Mouse (Mus musculus): ENCODE measurements around the gene Ubl3. TPM values are rescaled to one million over a fixed set of nuclear protein-coding genes. Genes with fewer than 3 reads are reported as not detected.

The Ubl3 gene
- 85.2 and 88.1 TPM in 2 replicates for polyA plus RNA-seq (2015; fragmentation: Nextera tagmentation; extraction: Ambion mirVana)

- Histone ChIP-seq H3K4me3 (peak within 1 kb of the TSS; percentile 66), H3K27me3 (no peaks in the 10 kb centered on the region), H3K9ac (peak within 1 kb of the TSS; percentile 75), H3K9me3 (no peaks in the 10 kb centered on the region), H3K27ac (peak within 1 kb of the TSS; percentile 98), H3K4me2 (peak within 1 kb of the TSS; percentile 74), H3K4me1 (peaks cover 40% of the 10 kb centered on the region), H3K36me3 (no peaks in the 10 kb centered on the region)
- under 1% methylated on average over 92 of the region's 95 CpGs for whole genome bisulfite sequencing
- peak; percentile 97 for ATAC-seq (ENCODE audit: borderline replicate concordance, extremely low read depth, low FRiP score, low TSS enrichment)
These were observed at the start of gene Ubl3 for GRCm38 (mm10) chr5:148552187-148553071. Gene Ubl3, minus strand, starts transcription at chr5:148552789.

GRCm38 (mm10) chr5:148598376-148598775 lies 45.8 kb upstream of the Ubl3 start:
- H3K9ac ChIP-seq, result no peak overlapping the region
- ATAC-seq (ENCODE audit: borderline replicate concordance, extremely low read depth, low FRiP score, low TSS enrichment), result no peak; the same call in 1 of the 2 replicates
- no peak overlapping the region for H3K27ac ChIP-seq
- no peaks in the 10 kb centered on the region for H3K27me3 ChIP-seq
- H3K9me3 ChIP-seq, result no peaks in the 10 kb centered on the region
- H3K36me3 ChIP-seq, result no peaks in the 10 kb centered on the region
- no peak overlapping the region for H3K4me3 ChIP-seq
- peaks cover 6% of the 10 kb centered on the region; the same call in 1 of the 2 replicates for H3K4me1 ChIP-seq
- no peak overlapping the region for H3K4me2 ChIP-seq
- 49% methylated on average over 9 of the region's 9 CpGs for WGBS

GRCm38 (mm10) chr5:148596086-148596753 lies 43.6 kb upstream of the Ubl3 start:
- Histone ChIP-seq H3K9me3 (no peaks in the 10 kb centered on the region), H3K4me2 (no peak overlapping the region), H3K27ac (no peak overlapping the region), H3K9ac (no peak overlapping the region), H3K27me3 (no peaks in the 10 kb centered on the region), H3K36me3 (no peaks in the 10 kb centered on the region), H3K4me3 (no peak overlapping the region), H3K4me1 (peaks cover 9% of the 10 kb centered on the region; the same call in 1 of the 2 replicates)
- no peak for ATAC-seq (ENCODE audit: borderline replicate concordance, extremely low read depth, low FRiP score, low TSS enrichment)
- WGBS, result 73% methylated on average over 15 of the region's 15 CpGs

- Histone ChIP-seq H3K27ac (no peak overlapping the region), H3K9me3 (no peaks in the 10 kb centered on the region), H3K4me3 (no peak overlapping the region), H3K27me3 (no peaks in the 10 kb centered on the region), H3K4me2 (no peak overlapping the region), H3K36me3 (no peaks in the 10 kb centered on the region), H3K4me1 (peaks cover 11% of the 10 kb centered on the region; the same call in 1 of the 2 replicates), H3K9ac (no peak overlapping the region)
- 76% methylated on average over 1 of the region's 1 CpGs for WGBS
- no peak for ATAC-seq (ENCODE audit: borderline replicate concordance, extremely low read depth, low FRiP score, low TSS enrichment)
These were observed 42.8 kb upstream of the Ubl3 start for GRCm38 (mm10) chr5:148595459-148595751.

- no peak for ATAC-seq (ENCODE audit: borderline replicate concordance, extremely low read depth, low FRiP score, low TSS enrichment)
- H3K4me2 ChIP-seq, result no peak overlapping the region
- H3K4me1 ChIP-seq, result peaks cover 11% of the 10 kb centered on the region; the same call in 1 of the 2 replicates
- 82% methylated on average over 3 of the region's 3 CpGs for WGBS
- no peak overlapping the region for H3K9ac ChIP-seq
- no peak overlapping the region for H3K4me3 ChIP-seq
- no peaks in the 10 kb centered on the region for H3K27me3 ChIP-seq
- H3K9me3 ChIP-seq, result no peaks in the 10 kb centered on the region
- H3K36me3 ChIP-seq, result no peaks in the 10 kb centered on the region
- H3K27ac ChIP-seq, result no peak overlapping the region
These were observed 42.3 kb upstream of the Ubl3 start for GRCm38 (mm10) chr5:148594693-148595458.

GRCm38 (mm10) chr5:148593607-148594006 lies 41.0 kb upstream of the Ubl3 start:
- Histone ChIP-seq H3K27ac (no peak overlapping the region), H3K4me3 (no peak overlapping the region), H3K4me1 (peaks cover 11% of the 10 kb centered on the region; the same call in 1 of the 2 replicates), H3K4me2 (no peak overlapping the region), H3K9me3 (no peaks in the 10 kb centered on the region), H3K36me3 (no peaks in the 10 kb centered on the region), H3K9ac (no peak overlapping the region), H3K27me3 (no peaks in the 10 kb centered on the region)
- no peak for ATAC-seq (ENCODE audit: borderline replicate concordance, extremely low read depth, low FRiP score, low TSS enrichment)
- WGBS, result 58% methylated on average over 4 of the region's 4 CpGs

- H3K4me3 ChIP-seq, result no peak overlapping the region
- no peak for ATAC-seq (ENCODE audit: borderline replicate concordance, extremely low read depth, low FRiP score, low TSS enrichment)
- WGBS, result 32% methylated on average over 7 of the region's 7 CpGs
These were observed 38.9 kb upstream of the Ubl3 start for GRCm38 (mm10) chr5:148591448-148591862.

GRCm38 (mm10) chr5:148590603-148591447 lies 38.2 kb upstream of the Ubl3 start:
- 0 out of 2 replicates have a peak overlapping the region, but pooled peaks have one; percentile 24 for H3K4me2 ChIP-seq
- H3K4me3 ChIP-seq, result no peak overlapping the region
- WGBS, result 55% methylated on average over 19 of the region's 20 CpGs
- no peak overlapping the region for H3K27ac ChIP-seq
- no peaks in the 10 kb centered on the region for H3K9me3 ChIP-seq
- H3K27me3 ChIP-seq, result no peaks in the 10 kb centered on the region
- no peaks in the 10 kb centered on the region for H3K36me3 ChIP-seq
- 0 out of 2 replicates have a peak, but pooled peaks cover 7% of the 10 kb centered on the region for H3K4me1 ChIP-seq
- H3K9ac ChIP-seq, result no peak overlapping the region
- no peak for ATAC-seq (ENCODE audit: borderline replicate concordance, extremely low read depth, low FRiP score, low TSS enrichment)

More at GRCm38 (mm10) chr5:148591448-148591862, 38.9 kb upstream of the Ubl3 start:
- Histone ChIP-seq H3K36me3 (no peaks in the 10 kb centered on the region), H3K4me2 (no peak overlapping the region), H3K9ac (no peak overlapping the region), H3K27me3 (no peaks in the 10 kb centered on the region), H3K4me1 (0 out of 2 replicates have a peak, but pooled peaks cover 7% of the 10 kb centered on the region), H3K9me3 (no peaks in the 10 kb centered on the region), H3K27ac (no peak overlapping the region)

- Histone ChIP-seq H3K4me2 (no peak overlapping the region), H3K9me3 (no peaks in the 10 kb centered on the region), H3K36me3 (no peaks in the 10 kb centered on the region), H3K27ac (no peak overlapping the region), H3K9ac (no peak overlapping the region), H3K4me1 (0 out of 2 replicates have a peak, but pooled peaks cover 7% of the 10 kb centered on the region), H3K4me3 (no peak overlapping the region), H3K27me3 (no peaks in the 10 kb centered on the region)
- whole genome bisulfite sequencing, result 75% methylated on average over 3 of the region's 3 CpGs
- no peak for ATAC-seq (ENCODE audit: borderline replicate concordance, extremely low read depth, low FRiP score, low TSS enrichment)
These were observed 36.4 kb upstream of the Ubl3 start for GRCm38 (mm10) chr5:148588987-148589386.

- no peak for ATAC-seq (ENCODE audit: borderline replicate concordance, extremely low read depth, low FRiP score, low TSS enrichment)
- no peak overlapping the region for H3K9ac ChIP-seq
- H3K4me1 ChIP-seq, result 0 out of 2 replicates have a peak, but pooled peaks cover 3% of the 10 kb centered on the region
- no peaks in the 10 kb centered on the region for H3K9me3 ChIP-seq
- no peaks in the 10 kb centered on the region for H3K27me3 ChIP-seq
- no peak overlapping the region for H3K27ac ChIP-seq
- no peaks in the 10 kb centered on the region for H3K36me3 ChIP-seq
- H3K4me2 ChIP-seq, result no peak overlapping the region
- H3K4me3 ChIP-seq, result no peak overlapping the region
- WGBS, result 76% methylated on average over 6 of the region's 6 CpGs
These were observed 35.6 kb upstream of the Ubl3 start for GRCm38 (mm10) chr5:148588142-148588650.

Measured in lung, embryonic 15.5 days (tissue).